In the genomic region with DNA sequence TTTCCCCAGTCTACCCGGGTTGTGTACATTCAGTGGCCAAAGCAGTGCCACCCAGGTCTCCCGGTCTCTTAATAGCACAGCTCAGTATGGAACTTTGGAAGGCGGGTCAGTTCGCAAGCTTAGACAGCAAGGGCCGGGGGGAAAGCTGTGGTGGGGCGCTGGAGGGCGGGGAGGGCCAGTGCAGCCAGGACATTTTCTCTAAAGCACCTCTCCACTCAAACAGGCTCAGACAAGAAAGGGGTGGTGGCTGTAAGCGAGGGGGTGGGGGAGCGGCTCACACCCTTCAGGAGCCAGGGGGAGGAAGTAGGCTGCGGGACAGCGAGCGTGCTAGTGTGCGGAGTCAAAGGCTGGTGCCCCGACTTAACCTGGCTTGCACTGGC, we compare ENCODE assay signal across 8 mouse cellular contexts. TPM values are rescaled to one million over a fixed set of nuclear protein-coding genes. Genes with fewer than 3 reads are reported as not detected.
A peak's percentile ranks its signal among the peaks of the same experiment; 100 is the strongest.
DNase-seq lines count a peak whose midpoint lies in the region; ATAC-seq and TF ChIP-seq lines count a peak whose summit lies in the region.

No protein-coding gene starts in this region.

- no peaks in the 10 kb centered on the region for H3K27me3 ChIP-seq in heart, embryonic 16.5 days (ENCODE audit: control insufficient read depth, insufficient read depth, low read length)
- no peaks in the 10 kb centered on the region for H3K27me3 ChIP-seq in hindbrain, embryonic 11.5 days (ENCODE audit: control insufficient read depth, insufficient read depth, low read length)
- no peaks in the 10 kb centered on the region for H3K27me3 ChIP-seq in lung, embryonic 14.5 days (ENCODE audit: insufficient read depth, low read length)
- H3K27me3 ChIP-seq in splenic B cell, adult 2 months (ENCODE audit: control insufficient read depth, insufficient read depth, low read length, poor library complexity, severe bottlenecking), result no peaks in the 10 kb centered on the region

- peak overlapping the region; percentile 80 for H3K4me3 ChIP-seq in heart, embryonic 16.5 days (ENCODE audit: low read length)
- peak overlapping the region; percentile 69 for H3K4me3 ChIP-seq in hindbrain, embryonic 11.5 days (ENCODE audit: low read depth, low read length)
- H3K4me3 ChIP-seq in lung, embryonic 14.5 days (ENCODE audit: low read depth, low read length), result peak overlapping the region; percentile 68

- no peak for TF ChIP-seq CTCF in lung, embryonic 14.5 days (IDR thresholded peaks at IDR 0.05; ENCODE audit: low read depth)

- peak overlapping the region; percentile 82 for H3K27ac ChIP-seq in heart, embryonic 16.5 days (ENCODE audit: low read length)
- H3K27ac ChIP-seq in hindbrain, embryonic 11.5 days (ENCODE audit: low read depth, low read length), result peak overlapping the region; percentile 31
- peak overlapping the region; percentile 93 for H3K27ac ChIP-seq in lung, embryonic 14.5 days (ENCODE audit: low read depth)

- ATAC-seq in heart, embryonic 16.5 days (replicated peaks; ENCODE audit: extremely low read depth, insufficient read depth, low FRiP score), result peak; percentile 61
- ATAC-seq in hindbrain, embryonic 11.5 days (ENCODE audit: low FRiP score), result peak; percentile 71
- peak; percentile 67 for ATAC-seq in lung, embryonic 14.5 days (ENCODE audit: insufficient read depth)

- peaks cover 18% of the 10 kb centered on the region for H3K4me1 ChIP-seq in heart, embryonic 16.5 days (ENCODE audit: control insufficient read depth, insufficient read depth, low read length)
- no peaks in the 10 kb centered on the region; the same call in none of the 2 replicates for H3K4me1 ChIP-seq in hindbrain, embryonic 11.5 days (replicated peaks; ENCODE audit: control insufficient read depth, insufficient read depth, low read length)
- H3K4me1 ChIP-seq in lung, embryonic 14.5 days (ENCODE audit: insufficient read depth), result peaks cover 4% of the 10 kb centered on the region; the same call in 1 of the 2 replicates

- peak overlapping the region; percentile 76 for H3K9ac ChIP-seq in heart, embryonic 16.5 days (ENCODE audit: low read length)
- H3K9ac ChIP-seq in hindbrain, embryonic 11.5 days (ENCODE audit: low read depth, low read length), result peak overlapping the region; percentile 83
- peak overlapping the region; percentile 72 for H3K9ac ChIP-seq in lung, embryonic 14.5 days

- H3K36me3 ChIP-seq in heart, embryonic 16.5 days (ENCODE audit: control insufficient read depth, insufficient read depth), result peaks cover 7% of the 10 kb centered on the region
- no peaks in the 10 kb centered on the region for H3K36me3 ChIP-seq in hindbrain, embryonic 11.5 days (ENCODE audit: control insufficient read depth, insufficient read depth, low read length)
- H3K36me3 ChIP-seq in lung, embryonic 14.5 days (ENCODE audit: insufficient read depth), result peaks cover 22% of the 10 kb centered on the region; the same call in 1 of the 2 replicates
- H3K36me3 ChIP-seq in splenic B cell, adult 2 months (ENCODE audit: control insufficient read depth, insufficient read depth, low read length, poor library complexity, severe bottlenecking), result peaks cover 5% of the 10 kb centered on the region

- peak overlapping the region; percentile 81 for H3K4me2 ChIP-seq in heart, embryonic 16.5 days (ENCODE audit: low read depth, low read length)
- H3K4me2 ChIP-seq in hindbrain, embryonic 11.5 days (replicated peaks; ENCODE audit: low read depth, low read length), result peak overlapping the region; percentile 59
- H3K4me2 ChIP-seq in lung, embryonic 14.5 days, result peak overlapping the region; percentile 84

- H3K9me3 ChIP-seq in heart, embryonic 16.5 days (replicated peaks; ENCODE audit: control insufficient read depth, low read length), result no peaks in the 10 kb centered on the region
- no peaks in the 10 kb centered on the region for H3K9me3 ChIP-seq in hindbrain, embryonic 11.5 days (ENCODE audit: control insufficient read depth, low read length)
- no peaks in the 10 kb centered on the region for H3K9me3 ChIP-seq in lung, embryonic 14.5 days (ENCODE audit: low read depth, low read length)

- WGBS in heart, embryonic 16.5 days, result under 1% methylated on average over 14 of the region's 14 CpGs
- 3% methylated on average over 14 of the region's 14 CpGs for WGBS in hindbrain, embryonic 11.5 days
- 2% methylated on average over 14 of the region's 14 CpGs for WGBS in lung, embryonic 14.5 days

- intact Hi-C loops in heart, postnatal 25 days (cut with DNase I), result no loop called here

- no peak for DNase-seq in heart, postnatal 25 days (ENCODE audit: low spot score)
- peak; percentile 65 for DNase-seq in ZHBTc4 (ENCODE audit: low read depth, low spot score)
- no peak for DNase-seq in hindbrain, embryonic 11.5 days (ENCODE audit: low spot score)
- DNase-seq in lung, embryonic 14.5 days, result no peak
- DNase-seq in splenic B cell, adult 2 months (ENCODE audit: low read depth, low spot score), result peak; percentile 62
- DNase-seq in c-Kit-positive CD71-positive TER-119-positive erythroid progenitor cells, embryonic 14.5 days (ENCODE audit: low spot score), result no peak
- no peak for DNase-seq in left cerebral cortex, adult 8-10 months (ENCODE audit: low spot score in 2 of 2)

RNA-seq across cellular contexts. Expression of gene Sh3bgrl3, which starts 0.4 kb away (rescaled TPM):
- 213 and 218 TPM in 2 replicates for polyA plus RNA-seq in heart, embryonic 16.5 days (2015; fragmentation: Nextera tagmentation; extraction: Ambion mirVana)
- 10 to 100 TPM; 38.8 to 41.8 TPM for total RNA-seq in heart, postnatal 25 days (2021)
- polyA plus RNA-seq in hindbrain, embryonic 11.5 days (2014; fragmentation: Nextera tagmentation; extraction: Ambion mirVana), result 337 and 396 TPM in 2 replicates
- polyA plus RNA-seq in lung, embryonic 14.5 days (2014; fragmentation: Nextera tagmentation; extraction: Ambion mirVana), result 384 and 400 TPM in 2 replicates
- 100 to 1,000 TPM; 192 to 255 (median 224) TPM for total RNA-seq in left cerebral cortex, adult 8-10 months (2022)

RNA-seq across cellular contexts. Expression of gene Ubxn11, which starts 26.6 kb away (rescaled TPM):
- polyA plus RNA-seq in heart, embryonic 16.5 days (2015; fragmentation: Nextera tagmentation; extraction: Ambion mirVana), result 3.5 and 3.9 TPM in 2 replicates
- 1 to 10 TPM; 1.1 to 1.5 TPM for total RNA-seq in heart, postnatal 25 days (2021)
- 5.7 and 5.8 TPM in 2 replicates for polyA plus RNA-seq in hindbrain, embryonic 11.5 days (2014; fragmentation: Nextera tagmentation; extraction: Ambion mirVana)
- 6.8 and 7.8 TPM in 2 replicates for polyA plus RNA-seq in lung, embryonic 14.5 days (2014; fragmentation: Nextera tagmentation; extraction: Ambion mirVana)
- total RNA-seq in left cerebral cortex, adult 8-10 months (2022), result 10 to 100 TPM; 33.5 to 51.3 (median 43.0) TPM

RNA-seq across cellular contexts. Expression of gene Cd52, which starts 34.1 kb away (rescaled TPM):
- polyA plus RNA-seq in heart, embryonic 16.5 days (2015; fragmentation: Nextera tagmentation; extraction: Ambion mirVana), result 16.6 and 28.6 TPM in 2 replicates
- total RNA-seq in heart, postnatal 25 days (2021), result 1 to 10 TPM; 3.6 to 4.5 TPM
- polyA plus RNA-seq in hindbrain, embryonic 11.5 days (2014; fragmentation: Nextera tagmentation; extraction: Ambion mirVana), result 4.5 and 5.1 TPM in 2 replicates
- 13.1 and 14.2 TPM in 2 replicates for polyA plus RNA-seq in lung, embryonic 14.5 days (2014; fragmentation: Nextera tagmentation; extraction: Ambion mirVana)
- 10 to 100 TPM in 2 of 4 experiments, 1 to 10 TPM in 2; 2.5 to 32.5 (median 12.8) TPM for total RNA-seq in left cerebral cortex, adult 8-10 months (2022)

RNA-seq across cellular contexts. Expression of gene Cep85, which starts 57.9 kb away (rescaled TPM):
- 44.2 and 51.5 TPM in 2 replicates for polyA plus RNA-seq in heart, embryonic 16.5 days (2015; fragmentation: Nextera tagmentation; extraction: Ambion mirVana)
- 10 to 100 TPM; 45.4 to 46.9 TPM for total RNA-seq in heart, postnatal 25 days (2021)
- 27.8 and 27.9 TPM in 2 replicates for polyA plus RNA-seq in hindbrain, embryonic 11.5 days (2014; fragmentation: Nextera tagmentation; extraction: Ambion mirVana)
- 35.7 and 37.9 TPM in 2 replicates for polyA plus RNA-seq in lung, embryonic 14.5 days (2014; fragmentation: Nextera tagmentation; extraction: Ambion mirVana)
- total RNA-seq in left cerebral cortex, adult 8-10 months (2022), result 10 to 100 TPM; 17.1 to 18.7 (median 17.7) TPM

Comparison
In these comparisons a context has a peak if more than half of its experiments do, and no peak if none do; other contexts are left out.
1. H3K27ac ChIP-seq: peak in every context shown above with its lines; median percentile 93 in lung, embryonic 14.5 days; 82 in heart, embryonic 16.5 days; 31 in hindbrain, embryonic 11.5 days.
2. DNase-seq: peak in ZHBTc4 (single experiment) and splenic B cell, adult 2 months (single experiment); none in heart, postnatal 25 days (single experiment), hindbrain, embryonic 11.5 days (single experiment), lung, embryonic 14.5 days (single experiment), c-Kit-positive CD71-positive TER-119-positive erythroid progenitor cells, embryonic 14.5 days (single experiment) and left cerebral cortex, adult 8-10 months (0 of 2).
3. Peak in every context shown above with its lines, with median percentiles within 50 percentile points of each other: ATAC-seq, H3K4me2 ChIP-seq, H3K4me3 ChIP-seq and H3K9ac ChIP-seq.